Mouse (Mus musculus): ENCODE results near the gene Mum1.

DNA sequence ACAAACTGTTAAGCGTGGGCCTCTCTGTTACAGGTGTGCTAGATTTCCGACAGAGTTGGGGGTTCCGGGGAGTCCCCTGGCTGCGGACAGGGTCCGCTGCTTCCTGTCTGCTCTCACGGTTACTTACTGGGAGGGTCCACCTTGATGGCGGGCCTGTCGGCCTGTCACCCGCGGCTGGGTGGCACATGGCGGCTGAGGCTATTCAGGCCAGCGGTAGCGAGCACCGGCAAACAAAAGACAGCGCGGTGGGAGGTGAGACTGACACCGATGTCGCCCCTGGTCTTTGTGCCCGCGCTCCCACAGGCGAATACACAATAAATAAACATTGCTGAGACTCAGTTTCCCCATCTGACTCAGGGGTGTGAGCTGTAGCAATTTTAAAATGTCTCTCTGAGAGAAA, 36.2 kb upstream of the Mum1 start:
- TF ChIP-seq CTCF (IDR thresholded peaks at IDR 0.05; ENCODE audit: low read depth, low read length) (no peak), POLR2A (IDR thresholded peaks at IDR 0.05; ENCODE audit: borderline replicate concordance, low read depth, low read length) (no peak)
